Comparison of ENCODE assay signal across 19 mouse cellular contexts in the genomic region with DNA sequence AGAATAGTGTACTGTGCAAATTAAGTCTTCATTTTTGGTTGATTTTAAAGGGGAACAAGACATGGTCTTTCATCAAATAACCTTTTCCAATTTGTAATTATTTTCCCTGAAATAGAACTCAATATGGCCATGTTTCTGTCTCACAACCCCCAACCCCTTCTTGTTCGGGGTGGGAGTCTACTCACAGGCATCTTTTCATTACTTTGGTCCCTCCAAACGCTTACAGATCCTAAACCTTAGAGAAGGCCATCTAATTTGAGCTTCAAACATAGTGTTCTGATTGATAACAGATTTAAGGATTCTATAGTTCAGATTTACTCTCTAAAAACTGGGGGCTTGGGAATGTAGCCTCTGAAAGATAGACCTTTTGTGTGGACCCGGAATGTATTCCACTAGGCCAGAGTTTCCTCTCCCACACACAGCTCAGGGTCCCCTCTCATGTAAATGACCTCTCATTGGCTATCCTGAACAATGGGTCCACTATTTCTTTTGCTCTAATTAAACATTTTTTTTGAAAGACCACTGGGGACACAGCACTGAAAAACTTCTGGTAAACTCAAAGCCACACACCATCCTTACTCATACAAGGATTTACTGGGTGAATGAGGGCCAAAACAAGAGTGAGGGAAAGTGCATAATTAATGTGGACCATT. TPM values are rescaled to one million over a fixed set of nuclear protein-coding genes. Genes with fewer than 3 reads are reported as not detected.
DNase-seq lines count a peak whose midpoint lies in the region; ATAC-seq and TF ChIP-seq lines count a peak whose summit lies in the region.
"Had no signal": no experiment of that assay in that cellular context is flagged by ENCODE, and none has a peak within 500 bp of the region (broad histone marks: within the 10 kb centered on the region; RNA-seq: fewer than 3 reads in every experiment).

No protein-coding gene starts in this region.

- H3K36me3 ChIP-seq in forebrain, embryonic 10.5 days (replicated peaks), result no peaks in the 10 kb centered on the region
- no peaks in the 10 kb centered on the region for H3K36me3 ChIP-seq in forebrain, embryonic 14.5 days (ENCODE audit: control insufficient read depth, insufficient read depth, low read length)
- H3K36me3 ChIP-seq: embryonic facial prominence, embryonic 10.5 days; heart, embryonic 13.5 days; hindbrain, embryonic 13.5 days; intestine, embryonic 15.5 days had no signal

- ATAC-seq in forebrain, embryonic 14.5 days, result peak; percentile 97
- ATAC-seq in monocyte, adult 5-6 weeks (replicated peaks; ENCODE audit: insufficient number of reproducible peaks, low FRiP score, low TSS enrichment, poor library complexity, severe bottlenecking), result no peak
- ATAC-seq: intestine, embryonic 15.5 days had no signal

- no peak for TF ChIP-seq CTCF in layer of hippocampus, adult 2 months (conservative IDR thresholded peaks at IDR 0.05)

- no peak overlapping the region for H3K4me3 ChIP-seq in layer of hippocampus, adult 2 months
- no peak overlapping the region for H3K4me3 ChIP-seq in forebrain, embryonic 10.5 days
- no peak overlapping the region for H3K4me3 ChIP-seq in forebrain, embryonic 14.5 days (ENCODE audit: low read depth, low read length)
- H3K4me3 ChIP-seq: embryonic facial prominence, embryonic 10.5 days; heart, embryonic 13.5 days; hindbrain, embryonic 13.5 days; intestine, embryonic 15.5 days had no signal

- H3K9ac ChIP-seq in forebrain, embryonic 14.5 days (ENCODE audit: low read length), result no peak overlapping the region
- H3K9ac ChIP-seq: heart, embryonic 13.5 days; hindbrain, embryonic 13.5 days; intestine, embryonic 15.5 days had no signal

- no peak overlapping the region for H3K4me2 ChIP-seq in forebrain, embryonic 14.5 days (ENCODE audit: low read length)
- H3K4me2 ChIP-seq: heart, embryonic 13.5 days; hindbrain, embryonic 13.5 days; intestine, embryonic 15.5 days had no signal

- H3K4me1 ChIP-seq in forebrain, embryonic 10.5 days, result peaks cover 10% of the 10 kb centered on the region; the same call in 1 of the 2 replicates
- no peaks in the 10 kb centered on the region for H3K4me1 ChIP-seq in forebrain, embryonic 14.5 days (ENCODE audit: control insufficient read depth, insufficient read depth, low read length)
- H3K4me1 ChIP-seq: embryonic facial prominence, embryonic 10.5 days; heart, embryonic 13.5 days; hindbrain, embryonic 13.5 days; intestine, embryonic 15.5 days had no signal

- H3K27me3 ChIP-seq in forebrain, embryonic 10.5 days (ENCODE audit: poor library complexity, severe bottlenecking), result no peaks in the 10 kb centered on the region
- no peaks in the 10 kb centered on the region for H3K27me3 ChIP-seq in forebrain, embryonic 14.5 days (replicated peaks; ENCODE audit: control insufficient read depth, insufficient read depth, low read length)
- H3K27me3 ChIP-seq: CH12.LX; heart, embryonic 13.5 days; hindbrain, embryonic 13.5 days; intestine, embryonic 15.5 days had no signal

- 67% methylated on average over 3 of the region's 3 CpGs for WGBS in forebrain, embryonic 10.5 days
- 16% methylated on average over 3 of the region's 3 CpGs for WGBS in forebrain, embryonic 14.5 days

- DNase-seq in layer of hippocampus, adult 2 months (ENCODE audit: low spot score in 2 of 2), result no peak
- no peak for DNase-seq in layer of hippocampus, adult 9-10 months (ENCODE audit: low spot score)
- DNase-seq in Muller cell, postnatal 12 days (ENCODE audit: inconsistent ontology term), result peak; percentile 11
- DNase-seq in forebrain, embryonic 10.5 days (ENCODE audit: extremely low spot score, low spot score), result no peak
- DNase-seq in forebrain, embryonic 14.5 days (ENCODE audit: low spot score), result peak; percentile 74
- DNase-seq in spleen, postnatal 10 days (ENCODE audit: low spot score in 2 of 2), result no peak
- DNase-seq in kidney, adult 18-20 months, result no peak
- DNase-seq: adrenal gland, adult 2 months; adrenal gland, postnatal 25 days; cerebellum, adult 2 months; cerebellum, postnatal 10 days; gastrocnemius, postnatal 14 days; heart, postnatal 4 days had no signal

- 0 out of 2 replicates have a peak overlapping the region, but pooled peaks have one; percentile 2 for H3K27ac ChIP-seq in layer of hippocampus, adult 2 months
- peak overlapping the region; percentile 58; the same call in 1 of the 2 replicates for H3K27ac ChIP-seq in forebrain, embryonic 10.5 days
- H3K27ac ChIP-seq in forebrain, embryonic 14.5 days (ENCODE audit: low read depth, low read length), result no peak overlapping the region; the same call in 1 of the 2 replicates
- H3K27ac ChIP-seq: embryonic facial prominence, embryonic 10.5 days; heart, embryonic 13.5 days; hindbrain, embryonic 13.5 days; intestine, embryonic 15.5 days had no signal

- H3K9me3 ChIP-seq in forebrain, embryonic 10.5 days, result no peaks in the 10 kb centered on the region
- H3K9me3 ChIP-seq in forebrain, embryonic 14.5 days (replicated peaks; ENCODE audit: control insufficient read depth, low read length), result no peaks in the 10 kb centered on the region
- H3K9me3 ChIP-seq: embryonic facial prominence, embryonic 10.5 days; heart, embryonic 13.5 days; hindbrain, embryonic 13.5 days; intestine, embryonic 15.5 days had no signal

RNA-seq across cellular contexts. Expression of a gene that starts 25.7 kb away (rescaled TPM):
- total RNA-seq in layer of hippocampus, adult 2 months (2021), result 1 to 10 TPM; 1.5 to 1.9 TPM
- polyA plus RNA-seq in forebrain, embryonic 10.5 days (2016; fragmentation: Nextera tagmentation; extraction: Ambion mirVana), result 22.5 and 23.7 TPM in 2 replicates
- polyA plus RNA-seq in forebrain, embryonic 14.5 days (2014; fragmentation: Nextera tagmentation; extraction: Ambion mirVana), result 12.9 and 14.0 TPM in 2 replicates
- not detected in 3 replicates for total RNA-seq in monocyte, adult 5-6 weeks (2017)
- total RNA-seq: adrenal gland, postnatal 25 days; CH12.LX had no signal

Comparison
In these comparisons a context has a peak if more than half of its experiments do, and no peak if none do; other contexts are left out.
1. DNase-seq: peak in Muller cell, postnatal 12 days (single experiment) and forebrain, embryonic 14.5 days (single experiment); none in layer of hippocampus, adult 2 months (0 of 2), layer of hippocampus, adult 9-10 months (single experiment), forebrain, embryonic 10.5 days (single experiment), spleen, postnatal 10 days (0 of 2) and kidney, adult 18-20 months (single experiment).